ENCODE assay signal across 8 mouse cellular contexts in genomic region chr9:102689940-102690642, GRCm38 (mm10). TPM values are rescaled to one million over a fixed set of nuclear protein-coding genes. Genes with fewer than 3 reads are reported as not detected.
A peak's percentile ranks its signal among the peaks of the same experiment; 100 is the strongest.
DNase-seq lines count a peak whose midpoint lies in the region; ATAC-seq and TF ChIP-seq lines count a peak whose summit lies in the region.

No protein-coding gene starts in this region.

- no peaks in the 10 kb centered on the region for H3K27me3 ChIP-seq in heart, embryonic 14.5 days (ENCODE audit: control insufficient read depth, insufficient read depth, low read length)
- H3K27me3 ChIP-seq in liver, postnatal 0 days (ENCODE audit: insufficient read depth, low read length), result peaks cover 27% of the 10 kb centered on the region

- peak overlapping the region; percentile 61 to 74 for H3K4me3 ChIP-seq in heart, embryonic 14.5 days (ENCODE audit: control insufficient read depth in 1 of 2, insufficient read depth in 1 of 2, low read depth in 1 of 2, low read length in 2 of 2)
- peak overlapping the region; percentile 46 for H3K4me3 ChIP-seq in liver, postnatal 0 days (ENCODE audit: low read depth, low read length)

- H3K27ac ChIP-seq in heart, embryonic 14.5 days (replicated peaks in 1 of 2; ENCODE audit: control insufficient read depth in 1 of 2, insufficient read depth in 1 of 2, low read depth in 2 of 2, low read length in 2 of 2), result peak overlapping the region in 1 of 2 experiments; percentile 41; a peak in 2 of 4 replicates
- no peak overlapping the region for H3K27ac ChIP-seq in liver, postnatal 0 days (ENCODE audit: low read depth)

- TF ChIP-seq EP300 in liver, postnatal 0 days (IDR thresholded peaks at IDR 0.05; ENCODE audit: low read depth), result no peak

- H3K4me1 ChIP-seq in heart, embryonic 14.5 days (ENCODE audit: control insufficient read depth in 2 of 2, insufficient read depth in 2 of 2, low read length in 2 of 2), result peaks cover 16 to 26% of the 10 kb centered on the region in 2 experiments
- H3K4me1 ChIP-seq in liver, postnatal 0 days (ENCODE audit: insufficient read depth), result peaks cover 8% of the 10 kb centered on the region

- peak; percentile 21 for DNase-seq in ovary, postnatal 14 days (ENCODE audit: low spot score)
- no peak for DNase-seq in ovary, postnatal 10 days (ENCODE audit: low spot score)
- DNase-seq in embryo, embryonic 9.5 days (ENCODE audit: extremely low spot score), result peak; percentile 67
- DNase-seq in layer of hippocampus, adult 8-10 months (ENCODE audit: low spot score in 2 of 2), result peak; percentile 38 to 43
- DNase-seq in liver, postnatal 0 days, result peak; percentile 17
- DNase-seq in retina, embryonic 14.5 days (ENCODE audit: low spot score), result peak; percentile 83
- no peak for DNase-seq in spleen, postnatal 4 days (ENCODE audit: low spot score in 2 of 2)

- ATAC-seq in heart, embryonic 14.5 days (ENCODE audit: insufficient number of reproducible peaks, insufficient read depth, low FRiP score, low read depth), result peak; percentile 31; the same call in 1 of the 2 replicates
- peak; percentile 17; the same call in 1 of the 2 replicates for ATAC-seq in liver, postnatal 0 days

- H3K9ac ChIP-seq in heart, embryonic 14.5 days (ENCODE audit: low read length), result peak overlapping the region; percentile 80
- peak overlapping the region; percentile 53; the same call in 1 of the 2 replicates for H3K9ac ChIP-seq in liver, postnatal 0 days (replicated peaks)

- TF ChIP-seq CTCF in liver, postnatal 0 days (IDR thresholded peaks at IDR 0.05; ENCODE audit: low read depth), result no peak

- H3K4me2 ChIP-seq in heart, embryonic 14.5 days (ENCODE audit: low read length), result peak overlapping the region; percentile 99
- peak overlapping the region; percentile 78 for H3K4me2 ChIP-seq in liver, postnatal 0 days (ENCODE audit: low read depth, low read length)

- H3K9me3 ChIP-seq in heart, embryonic 14.5 days (ENCODE audit: control insufficient read depth, low read length), result no peaks in the 10 kb centered on the region
- no peaks in the 10 kb centered on the region for H3K9me3 ChIP-seq in liver, postnatal 0 days (ENCODE audit: low read length)

- H3K36me3 ChIP-seq in heart, embryonic 14.5 days (ENCODE audit: control insufficient read depth, insufficient read depth, low read length), result no peaks in the 10 kb centered on the region
- H3K36me3 ChIP-seq in liver, postnatal 0 days (replicated peaks; ENCODE audit: insufficient read depth, low read length), result no peaks in the 10 kb centered on the region

- under 1% methylated on average over 44 of the region's 44 CpGs for WGBS in heart, embryonic 14.5 days
- WGBS in liver, postnatal 0 days (ENCODE audit: insufficient replicate concordance), result under 1% methylated on average over 44 of the region's 44 CpGs

RNA-seq across cellular contexts. Expression of gene Amotl2, which starts 26.4 kb away (rescaled TPM):
- polyA plus RNA-seq in heart, embryonic 14.5 days (2014; fragmentation: Nextera tagmentation; extraction: Ambion mirVana), result 33.5 and 36.3 TPM in 2 replicates
- 10 to 100 TPM; 17.3 to 22.8 (median 20.6) TPM for total RNA-seq in layer of hippocampus, adult 8-10 months (2022)
- 5.7 and 6.5 TPM in 2 replicates for polyA plus RNA-seq in liver, postnatal 0 days (2015; fragmentation: Nextera tagmentation; extraction: Ambion mirVana)

Comparison
In these comparisons a context has a peak if more than half of its experiments do, and no peak if none do; other contexts are left out.
1. DNase-seq: peak in ovary, postnatal 14 days (single experiment), embryo, embryonic 9.5 days (single experiment), layer of hippocampus, adult 8-10 months (2 of 2), liver, postnatal 0 days (single experiment) and retina, embryonic 14.5 days (single experiment); none in ovary, postnatal 10 days (single experiment) and spleen, postnatal 4 days (0 of 2).